ENCODE assay signal across 23 mouse cellular contexts in the genomic region with DNA sequence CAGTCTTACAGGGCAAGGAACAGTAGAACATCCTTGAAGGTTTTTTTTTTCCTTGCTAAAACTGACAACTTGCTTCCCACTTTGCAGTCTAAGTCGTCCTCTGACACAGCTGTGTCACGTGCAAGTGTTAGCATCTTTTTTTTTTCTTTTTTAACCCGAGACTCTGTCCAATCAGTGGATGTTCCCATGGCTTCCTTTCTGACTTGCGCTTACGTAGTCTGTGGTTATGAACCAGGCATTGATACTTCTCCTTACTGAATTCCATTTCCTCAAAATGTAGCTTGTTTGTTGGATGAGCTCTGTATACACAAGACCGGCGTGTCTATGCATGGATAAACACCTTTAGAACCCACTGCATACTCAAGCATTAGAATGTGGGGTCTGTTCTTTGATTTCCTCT.
DNase-seq lines count a peak whose midpoint lies in the region; ATAC-seq and TF ChIP-seq lines count a peak whose summit lies in the region.
"Had no signal": no experiment of that assay in that cellular context is flagged by ENCODE, and none has a peak within 500 bp of the region (broad histone marks: within the 10 kb centered on the region; RNA-seq: fewer than 3 reads in every experiment).

No protein-coding gene starts in this region.

- DNase-seq in heart, adult 18-20 months: peak; percentile 4 to 32
- no peak for DNase-seq in heart, postnatal 36 days
- no peak for DNase-seq in liver, postnatal 0 days
- DNase-seq in liver, embryonic 11.5 days (ENCODE audit: low spot score): no peak
- peak; percentile 11 for DNase-seq in skeletal muscle tissue, adult 2 months (ENCODE audit: low read depth, low spot score)
- DNase-seq: adrenal gland, adult 8-10 months; cerebellum, adult 8-10 months; cerebellum, postnatal 25 days; gastrocnemius, postnatal 14 days; heart, adult 2 months; kidney, adult 11 months; kidney, postnatal 14 days; lung, postnatal 10 days; right cerebral cortex, adult 18-20 months; thymus, postnatal 4 days had no signal

- no peak for TF ChIP-seq EP300 in liver, postnatal 0 days (IDR thresholded peaks at IDR 0.05; ENCODE audit: low read depth)

- no peaks in the 10 kb centered on the region for H3K27me3 ChIP-seq in liver, postnatal 0 days (ENCODE audit: insufficient read depth, low read length)
- H3K27me3 ChIP-seq in liver, embryonic 11.5 days (replicated peaks; ENCODE audit: control insufficient read depth, insufficient read depth, low read length): no peaks in the 10 kb centered on the region
- no peaks in the 10 kb centered on the region for H3K27me3 ChIP-seq in intestine, embryonic 15.5 days (replicated peaks)
- H3K27me3 ChIP-seq: forebrain, embryonic 13.5 days; limb, embryonic 15.5 days; midbrain, embryonic 15.5 days had no signal

- WGBS in liver, postnatal 0 days (ENCODE audit: insufficient replicate concordance): 42% methylated on average over 7 of the region's 7 CpGs
- WGBS in liver, embryonic 11.5 days: 58% methylated on average over 7 of the region's 7 CpGs
- WGBS in intestine, embryonic 15.5 days: 78% methylated on average over 7 of the region's 7 CpGs

- no peak overlapping the region for H3K4me3 ChIP-seq in liver, postnatal 0 days (ENCODE audit: low read depth, low read length)
- no peak overlapping the region for H3K4me3 ChIP-seq in liver, embryonic 11.5 days (ENCODE audit: low read depth, low read length)
- no peak overlapping the region for H3K4me3 ChIP-seq in intestine, embryonic 15.5 days (replicated peaks)
- H3K4me3 ChIP-seq: forebrain, embryonic 13.5 days; heart, adult 2 months; limb, embryonic 10.5 days; limb, embryonic 15.5 days; midbrain, embryonic 15.5 days had no signal

- no peak overlapping the region for H3K9ac ChIP-seq in liver, postnatal 0 days (replicated peaks)
- no peak overlapping the region for H3K9ac ChIP-seq in liver, embryonic 11.5 days (ENCODE audit: low read depth, low read length)
- no peak overlapping the region for H3K9ac ChIP-seq in intestine, embryonic 15.5 days
- H3K9ac ChIP-seq: forebrain, embryonic 13.5 days; hindbrain, embryonic 14.5 days; limb, embryonic 15.5 days; midbrain, embryonic 15.5 days had no signal

- intact Hi-C loops in heart, postnatal 36 days (cut with DNase I): no loop called here

- H3K27ac ChIP-seq in liver, postnatal 0 days (ENCODE audit: low read depth): no peak overlapping the region
- H3K27ac ChIP-seq in liver, embryonic 11.5 days (ENCODE audit: low read depth, low read length): no peak overlapping the region
- H3K27ac ChIP-seq in intestine, embryonic 15.5 days: no peak overlapping the region
- H3K27ac ChIP-seq: forebrain, embryonic 13.5 days; heart, adult 2 months; hindbrain, embryonic 14.5 days; limb, embryonic 10.5 days; limb, embryonic 15.5 days; midbrain, embryonic 15.5 days had no signal

- TF ChIP-seq CTCF in liver, postnatal 0 days (IDR thresholded peaks at IDR 0.05; ENCODE audit: low read depth): no peak

- H3K9me3 ChIP-seq in liver, postnatal 0 days (ENCODE audit: low read length): no peaks in the 10 kb centered on the region
- H3K9me3 ChIP-seq in liver, embryonic 11.5 days (ENCODE audit: control insufficient read depth, low read length): no peaks in the 10 kb centered on the region
- no peaks in the 10 kb centered on the region for H3K9me3 ChIP-seq in intestine, embryonic 15.5 days
- H3K9me3 ChIP-seq: forebrain, embryonic 13.5 days; limb, embryonic 10.5 days; limb, embryonic 15.5 days; midbrain, embryonic 15.5 days had no signal

- H3K36me3 ChIP-seq in liver, postnatal 0 days (replicated peaks; ENCODE audit: insufficient read depth, low read length): no peaks in the 10 kb centered on the region
- H3K36me3 ChIP-seq in liver, embryonic 11.5 days (ENCODE audit: control insufficient read depth, insufficient read depth, low read length): no peaks in the 10 kb centered on the region
- no peaks in the 10 kb centered on the region for H3K36me3 ChIP-seq in intestine, embryonic 15.5 days
- H3K36me3 ChIP-seq: G1E; limb, embryonic 10.5 days; limb, embryonic 15.5 days; midbrain, embryonic 15.5 days had no signal

- no peak overlapping the region for H3K4me2 ChIP-seq in liver, postnatal 0 days (ENCODE audit: low read depth, low read length)
- H3K4me2 ChIP-seq in liver, embryonic 11.5 days: no peak overlapping the region
- H3K4me2 ChIP-seq in intestine, embryonic 15.5 days (replicated peaks): no peak overlapping the region
- H3K4me2 ChIP-seq: forebrain, embryonic 13.5 days; hindbrain, embryonic 14.5 days; limb, embryonic 15.5 days; midbrain, embryonic 15.5 days had no signal

- no peaks in the 10 kb centered on the region for H3K4me1 ChIP-seq in liver, postnatal 0 days (ENCODE audit: insufficient read depth)
- no peaks in the 10 kb centered on the region for H3K4me1 ChIP-seq in liver, embryonic 11.5 days (replicated peaks; ENCODE audit: control insufficient read depth, insufficient read depth, low read length)
- H3K4me1 ChIP-seq in intestine, embryonic 15.5 days (replicated peaks): no peaks in the 10 kb centered on the region
- H3K4me1 ChIP-seq: forebrain, embryonic 13.5 days; limb, embryonic 10.5 days; limb, embryonic 15.5 days; midbrain, embryonic 15.5 days had no signal

- peak; percentile 47; the same call in 1 of the 2 replicates for ATAC-seq in liver, postnatal 0 days
- no peak for ATAC-seq in liver, embryonic 11.5 days (replicated peaks; ENCODE audit: low FRiP score)
- peak; percentile 68 for ATAC-seq in common myeloid progenitor, adult 5-6 weeks (replicated peaks; ENCODE audit: low read depth, poor library complexity, severe bottlenecking)
- ATAC-seq in intestine, embryonic 15.5 days: no peak
- ATAC-seq: forebrain, embryonic 13.5 days; midbrain, embryonic 15.5 days had no signal

Comparison
In these comparisons a context has a peak if more than half of its experiments do, and no peak if none do; other contexts are left out.
1. DNase-seq: peak in heart, adult 18-20 months (2 of 2) and skeletal muscle tissue, adult 2 months (single experiment); none in heart, postnatal 36 days (0 of 2), liver, postnatal 0 days (single experiment) and liver, embryonic 11.5 days (single experiment).
2. ATAC-seq: peak in liver, postnatal 0 days (single experiment) and common myeloid progenitor, adult 5-6 weeks (single experiment); none in liver, embryonic 11.5 days (single experiment) and intestine, embryonic 15.5 days (single experiment).